Mouse (Mus musculus) embryonic facial prominence, embryonic 15.5 days (tissue): Measurements from ENCODE around the gene Smim26. TPM values are rescaled to one million over a fixed set of nuclear protein-coding genes. Genes with fewer than 3 reads are reported as not detected.

Source experiments
- ATAC-seq: fragments of 200-750 bp; cut with Nextera tagmentation; 2 replicates; pipeline ENCODE4 v1.8.0; 2017; ENCODE audit warnings: low read depth, moderate TSS enrichment; ENCODE audit not compliant: insufficient number of reproducible peaks, low FRiP score, low TSS enrichment
- H3K27ac ChIP-seq: fragments of 300-500 bp; sonication (generic); replicated peaks from 2 replicates; pipeline ENCODE4 v1.5.1; 2015; ENCODE audit warnings: mild to moderate bottlenecking, inconsistent platforms
- H3K27me3 ChIP-seq: fragments of 300-500 bp; sonication (generic); 2 replicates; pipeline ENCODE4 v1.6.1; 2015; ENCODE audit warnings: inconsistent platforms
- H3K36me3 ChIP-seq: fragments of 300-500 bp; sonication (generic); 2 replicates; pipeline ENCODE4 v1.6.1; 2015; ENCODE audit warnings: mild to moderate bottlenecking, inconsistent platforms
- H3K4me1 ChIP-seq: fragments of 300-500 bp; sonication (generic); 2 replicates; pipeline ENCODE4 v1.6.1; 2015; ENCODE audit warnings: inconsistent platforms
- H3K4me2 ChIP-seq: fragments of 300-500 bp; sonication (generic); replicated peaks from 2 replicates; pipeline ENCODE4 v1.6.1; 2015; ENCODE audit warnings: mild to moderate bottlenecking, inconsistent platforms
- H3K4me3 ChIP-seq: fragments of 300-500 bp; sonication (generic); replicated peaks from 2 replicates; pipeline ENCODE4 v1.5.1; 2015; ENCODE audit warnings: mild to moderate bottlenecking, inconsistent platforms
- H3K9ac ChIP-seq: fragments of 300-500 bp; sonication (generic); 2 replicates; pipeline ENCODE4 v1.6.1; 2015; ENCODE audit warnings: inconsistent platforms
- H3K9me3 ChIP-seq: fragments of 300-500 bp; sonication (generic); replicated peaks from 2 replicates; pipeline ENCODE4 v1.6.1; 2016; ENCODE audit warnings: inconsistent platforms
- WGBS: fragments of 180-500 bp; shearing (Covaris S2); methylation state at CpG from one replicate; pipeline ENCODE4 v1.1.7; 2015; 5-methylcytosine and 5-hydroxymethylcytosine counted together
- microRNA-seq: library from miRNA; unstranded; fragments of <30 nt; microRNA quantifications from one replicate; pipeline ENCODE4, GENCODE M21; 2016; ENCODE audit warnings: borderline number of aligned reads
- polyA plus RNA-seq: library from polyadenylated mRNA; unstranded; fragments of >200 nt; fragmentation: Nextera tagmentation; extraction: Ambion mirVana; gene quantifications from 2 replicates; pipeline ENCODE4 v1.2.1, GENCODE M21; 2015

Gene Smim26
- polyA plus RNA-seq, 1 experiment from 2014 or later: 34.2 TPM

DNA sequence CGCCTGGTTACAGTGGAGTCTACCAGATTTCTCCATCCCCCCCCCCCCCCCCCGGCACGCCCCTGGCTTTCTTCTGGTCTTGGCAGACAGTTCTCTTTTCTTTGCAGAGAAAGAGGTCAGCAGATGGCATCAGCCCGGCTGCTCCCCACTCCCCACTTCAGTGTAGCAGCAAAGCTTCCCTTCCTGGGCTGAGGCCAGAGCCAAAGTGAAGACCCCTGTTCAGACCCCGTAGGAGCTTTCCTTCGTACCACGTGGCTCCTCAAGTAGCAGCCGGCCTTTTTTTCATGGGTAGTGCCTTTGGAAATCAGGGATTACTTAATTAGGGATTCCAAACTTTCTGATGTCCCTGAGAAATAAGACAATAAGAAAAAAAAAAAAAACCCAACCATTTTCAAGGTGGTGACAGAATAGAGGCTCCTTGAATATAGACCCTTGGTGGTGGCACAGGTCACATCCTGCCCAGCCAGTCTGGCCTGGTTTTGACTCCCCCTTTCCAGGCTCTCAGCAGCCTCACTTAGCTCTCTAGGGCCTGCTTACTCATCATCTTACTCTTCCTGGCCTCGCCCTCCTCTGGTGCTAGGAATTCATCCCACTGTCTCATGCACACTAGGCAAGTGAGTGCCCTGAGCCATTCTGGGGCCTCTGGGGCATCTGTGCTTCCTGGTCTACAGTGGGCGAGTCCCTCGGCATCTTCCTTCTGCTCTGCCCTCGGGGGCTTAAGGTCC lies 44.0 kb downstream of the Smim26 start:
- Histone ChIP-seq H3K27ac (no peak overlapping the region), H3K9ac (no peak overlapping the region), H3K36me3 (no peaks in the 10 kb centered on the region), H3K4me3 (no peak overlapping the region), H3K9me3 (no peaks in the 10 kb centered on the region), H3K4me2 (no peak overlapping the region), H3K4me1 (no peaks in the 10 kb centered on the region), H3K27me3 (no peaks in the 10 kb centered on the region)
- ATAC-seq: no peak
- 77% methylated on average over 12 of the region's 12 CpGs for WGBS

DNA sequence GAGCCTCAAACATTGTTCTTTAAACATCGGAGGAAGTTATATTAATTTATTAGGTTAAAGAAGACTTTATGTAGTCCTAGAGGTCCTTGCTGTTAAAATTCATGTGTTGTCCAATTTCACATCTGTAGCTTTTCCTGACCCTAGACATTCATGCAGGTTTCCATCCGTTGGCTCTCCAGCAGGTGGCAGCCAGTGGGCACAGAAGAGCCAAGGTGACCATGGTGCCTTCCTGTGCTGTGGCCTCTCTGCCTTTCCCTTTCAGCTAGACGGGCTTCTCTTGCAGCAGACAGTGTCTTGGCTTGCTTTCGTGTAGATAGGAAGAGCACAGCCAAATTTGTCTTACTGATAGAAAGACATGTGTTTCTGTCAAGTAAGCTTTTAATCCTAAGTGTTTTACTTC lies 44.9 kb downstream of the Smim26 start:
- Histone ChIP-seq H3K27me3 (no peaks in the 10 kb centered on the region), H3K4me1 (no peaks in the 10 kb centered on the region), H3K27ac (no peak overlapping the region), H3K4me2 (no peak overlapping the region), H3K9me3 (no peaks in the 10 kb centered on the region), H3K9ac (no peak overlapping the region), H3K36me3 (no peaks in the 10 kb centered on the region), H3K4me3 (no peak overlapping the region)
- 52% methylated on average over 4 of the region's 4 CpGs for WGBS
- ATAC-seq: no peak

DNA sequence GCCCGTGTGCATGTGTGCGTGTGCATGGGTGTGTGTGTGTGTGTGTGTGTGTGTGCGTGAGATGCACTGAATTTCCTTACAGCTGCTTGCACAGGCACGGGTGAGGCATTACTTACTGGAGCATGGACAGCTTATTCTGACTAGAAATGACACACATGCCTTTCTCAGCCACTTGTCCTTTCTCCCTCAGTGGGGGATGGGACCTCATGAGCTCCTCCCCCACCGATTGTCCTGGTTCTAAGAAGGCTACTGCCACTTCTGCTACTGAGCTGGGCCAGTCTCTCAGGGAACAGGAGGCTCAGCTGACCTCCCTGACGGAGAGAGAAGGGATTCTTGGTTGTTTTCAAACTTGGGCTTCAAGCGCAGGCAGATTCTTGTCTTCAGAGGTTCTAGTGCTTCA lies 46.2 kb downstream of the Smim26 start:
- H3K4me3 ChIP-seq: no peak overlapping the region
- no peaks in the 10 kb centered on the region for H3K27me3 ChIP-seq
- 80% methylated on average over 7 of the region's 7 CpGs for WGBS
- no peaks in the 10 kb centered on the region for H3K36me3 ChIP-seq
- no peak overlapping the region for H3K4me2 ChIP-seq
- no peak overlapping the region for H3K27ac ChIP-seq
- ATAC-seq: no peak
- H3K9me3 ChIP-seq: no peaks in the 10 kb centered on the region
- no peaks in the 10 kb centered on the region for H3K4me1 ChIP-seq
- H3K9ac ChIP-seq: no peak overlapping the region

DNA sequence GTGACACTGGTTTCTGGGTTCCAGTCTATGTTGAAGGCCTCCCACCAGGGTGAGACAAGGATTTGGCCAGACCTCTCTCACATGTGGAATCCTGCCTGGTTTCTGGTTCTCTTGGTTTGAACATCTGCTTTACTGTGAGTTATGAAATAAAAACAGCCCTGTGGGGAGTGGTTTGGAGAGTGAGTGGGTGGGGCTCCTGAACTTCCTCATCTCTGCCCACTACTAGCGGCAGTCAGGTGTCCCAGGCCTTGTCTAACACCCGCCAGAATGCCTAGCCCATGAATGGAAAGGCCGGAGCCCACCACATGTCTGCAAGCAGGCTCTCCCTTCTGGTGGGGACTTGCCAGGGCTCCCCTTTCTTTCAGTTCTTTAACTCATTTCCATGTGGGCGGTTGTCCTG lies 48.1 kb downstream of the Smim26 start:
- 74% methylated on average over 4 of the region's 4 CpGs for WGBS
- no peak overlapping the region for H3K9ac ChIP-seq
- 0 out of 2 replicates have a peak, but pooled peaks cover 5% of the 10 kb centered on the region for H3K4me1 ChIP-seq
- H3K4me3 ChIP-seq: no peak overlapping the region
- H3K27ac ChIP-seq: no peak overlapping the region
- no peaks in the 10 kb centered on the region for H3K9me3 ChIP-seq
- no peaks in the 10 kb centered on the region for H3K36me3 ChIP-seq
- no peak overlapping the region for H3K4me2 ChIP-seq
- H3K27me3 ChIP-seq: no peaks in the 10 kb centered on the region
- no peak for ATAC-seq

Small RNAs within 50 kb of the gene (microRNA-seq; reads per million reads assigned to microRNA genes)
- not detected for gene Gm24823

Other genes starting within 250 kb of the Smim26 start
- 35.7 and 42.3 TPM in 2 replicates for gene Kat14, start 225.1 kb upstream of the Smim26 start, polyA plus RNA-seq
- 0.79 and 2.2 TPM in 2 replicates for gene Pet117, start 225.1 kb upstream of the Smim26 start, polyA plus RNA-seq
- gene Dzank1, start 66.6 kb upstream of the Smim26 start, polyA plus RNA-seq: 1.4 and 3.8 TPM in 2 replicates
- gene Polr3f, start 66.3 kb upstream of the Smim26 start, polyA plus RNA-seq: 22.6 and 26.0 TPM in 2 replicates
- gene Rbbp9, start 43.2 kb upstream of the Smim26 start, polyA plus RNA-seq: 61.3 and 64.4 TPM in 2 replicates
- 81.7 and 83.2 TPM in 2 replicates for gene Sec23b, start 37.8 kb upstream of the Smim26 start, polyA plus RNA-seq
- 36.9 and 38.3 TPM in 2 replicates for gene Dtd1, start 5.8 kb downstream of the Smim26 start, polyA plus RNA-seq
- not detected in 2 replicates for gene Scp2d1, start 229.6 kb downstream of the Smim26 start, polyA plus RNA-seq